Mouse (Mus musculus): ENCODE measurements around the gene Cacng7. TPM values are rescaled to one million over a fixed set of nuclear protein-coding genes. Genes with fewer than 3 reads are reported as not detected.

The Cacng7 gene
- total RNA-seq (2023) = not detected

DNA sequence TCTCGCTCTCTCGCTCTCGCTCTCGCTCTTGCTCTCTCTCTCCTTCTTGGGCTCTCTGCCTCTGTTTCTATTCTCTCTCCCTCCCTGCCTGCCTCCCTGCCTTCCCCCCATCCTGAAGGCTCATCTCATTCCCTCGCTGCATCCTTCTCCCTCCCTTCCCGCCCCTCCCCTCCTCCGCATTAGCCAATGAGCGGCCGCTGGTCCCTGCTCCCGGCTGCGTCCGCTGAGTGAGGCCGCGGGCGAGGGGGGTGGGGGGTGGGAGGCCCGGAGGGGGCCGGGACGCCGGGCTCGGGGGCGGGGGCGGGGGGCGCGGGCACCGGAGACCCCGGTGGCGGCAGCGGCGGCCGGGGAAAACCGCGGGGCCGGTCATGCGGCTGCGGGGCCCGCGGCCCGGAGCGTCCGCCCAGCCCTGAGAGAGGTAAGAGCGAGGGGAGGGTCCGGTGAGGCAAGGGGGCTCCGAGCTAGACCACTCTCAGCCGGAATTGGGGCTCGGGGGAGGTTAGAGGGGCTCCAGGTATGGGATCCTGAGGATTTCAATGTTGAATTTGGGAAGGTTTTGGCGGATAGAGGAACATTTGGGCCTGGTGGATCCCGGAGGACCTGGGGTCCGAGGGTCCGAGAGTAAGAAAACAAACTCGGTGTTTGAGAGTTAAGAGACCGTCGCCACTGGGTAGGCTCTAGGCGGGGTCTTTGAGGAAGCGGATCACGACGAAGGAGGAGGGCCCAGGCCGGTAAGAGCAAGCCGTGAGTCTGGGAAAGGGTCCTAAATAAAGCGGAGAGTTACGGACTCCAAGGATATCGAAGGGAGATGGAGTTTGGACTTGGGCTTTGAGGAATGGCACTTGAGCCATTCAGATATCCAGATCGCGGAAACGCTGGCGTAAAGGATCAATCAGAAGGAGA, at the start of gene Cacng7:
TSS of gene Cacng7 (plus strand) at position 337 of the 903 bp plus-strand sequence.

DNA sequence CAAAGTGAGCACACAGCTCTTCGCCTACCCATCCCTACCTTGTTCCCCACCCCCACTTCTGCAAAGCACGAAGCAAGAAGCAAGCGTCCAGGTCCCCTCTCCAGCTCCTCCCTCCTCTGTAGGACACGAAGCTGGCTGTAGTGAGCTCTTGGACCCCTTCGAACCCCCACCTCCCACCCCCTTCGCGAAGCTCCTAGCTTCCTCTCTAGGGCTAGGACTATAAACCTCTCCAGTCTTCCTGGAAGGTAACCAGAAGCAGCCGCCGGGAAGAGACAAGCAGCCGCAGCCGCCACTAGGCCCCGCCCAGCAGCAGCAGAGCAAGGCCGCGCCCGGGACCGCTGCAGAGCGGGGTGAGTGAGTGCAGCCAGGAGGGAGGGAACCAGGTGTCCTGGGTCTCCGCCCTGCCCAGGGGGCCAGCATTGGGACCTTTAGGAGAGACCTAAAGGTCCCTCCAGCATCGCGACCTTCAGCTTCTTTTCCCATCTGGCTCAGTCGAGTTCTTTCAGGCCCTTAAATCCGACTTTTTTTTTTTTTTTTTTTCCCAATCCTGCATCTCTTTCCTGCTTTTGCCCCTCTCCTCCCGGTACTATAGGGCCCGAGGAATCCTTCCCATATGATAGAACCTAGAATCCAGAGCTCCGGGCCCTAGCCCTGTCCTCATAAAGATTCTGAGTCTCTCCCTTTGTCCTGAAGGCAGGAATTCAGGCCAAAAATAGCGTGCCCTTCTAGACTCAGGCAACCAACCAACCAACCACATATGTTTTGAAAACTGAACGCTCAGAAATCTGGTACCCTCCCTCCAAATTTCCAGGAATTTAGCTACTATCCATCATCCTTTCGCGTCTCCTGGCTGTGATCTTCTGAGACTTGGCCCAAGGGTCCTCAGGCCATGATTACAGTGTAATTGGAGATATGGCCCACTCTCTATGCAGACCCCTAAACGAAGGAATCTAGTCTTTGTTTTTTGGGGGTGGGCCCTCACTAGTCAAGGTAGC, 43.5 kb upstream of the Cacng7 start, which contains the start of the genes Myadm and Prkcg:
TSS of gene Myadm (plus strand) at position 105 of the 995 bp plus-strand sequence.
TSS of gene Prkcg (plus strand) at position 204 of the 995 bp plus-strand sequence.

DNA sequence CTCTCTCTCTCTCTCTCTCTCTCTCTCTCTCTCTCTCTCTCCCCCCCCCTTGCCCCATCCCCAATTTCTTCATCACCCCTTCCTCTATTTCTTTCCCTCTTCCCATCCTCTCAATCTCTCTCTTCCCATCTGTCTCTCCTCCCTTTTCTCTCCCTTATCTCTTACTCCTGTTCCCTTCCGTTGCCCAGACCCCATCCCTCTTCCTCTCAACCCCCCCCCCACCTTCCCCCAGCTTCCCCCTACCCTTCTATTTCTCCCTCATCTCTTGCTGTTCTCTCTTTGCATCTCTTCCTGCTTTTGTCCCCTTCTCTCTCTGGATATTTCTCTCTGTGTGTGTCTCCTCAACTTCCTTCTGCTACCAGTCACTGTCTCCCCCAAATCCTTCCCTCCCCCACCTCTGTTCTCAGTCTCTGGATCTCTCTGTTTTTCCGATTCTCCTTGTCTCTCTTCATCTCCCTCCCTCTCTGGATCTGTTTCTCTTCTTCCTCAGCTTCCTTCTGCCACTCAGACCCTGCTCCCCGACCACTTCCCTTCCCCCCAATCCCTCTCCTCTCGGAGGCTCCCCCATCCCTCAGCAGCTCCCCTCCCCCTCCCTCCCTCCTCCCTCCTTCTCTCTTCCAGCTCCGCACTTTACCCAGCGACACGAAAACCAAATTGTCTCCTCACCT, 57.8 kb downstream of the Cacng7 start, which contains the start of gene Cacng8:
TSS of gene Cacng8 (plus strand) at position 271 of the 668 bp plus-strand sequence.

Other genes with a start within 250 kb of the Cacng7 start
- not detected for gene AU018091, start 163.8 kb upstream of the Cacng7 start, total RNA-seq (2023)
- gene Nlrp12, start 83.2 kb upstream of the Cacng7 start, total RNA-seq (2023) = not detected
- gene Myadm, start 43.9 kb upstream of the Cacng7 start, total RNA-seq (2023) = 1 to 10 TPM; 6.0 to 6.3 TPM
- gene Prkcg, start 43.8 kb upstream of the Cacng7 start, total RNA-seq (2023) = 1 to 10 TPM in 1 of 2 experiments, under 1 TPM in 1; 0.41 to 1.3 TPM
- not detected for gene Cacng8, start 57.7 kb downstream of the Cacng7 start, total RNA-seq (2023)
- gene Cacng6, start 91.2 kb downstream of the Cacng7 start, total RNA-seq (2023) = not detected
- gene Tarm1, start 169.7 kb downstream of the Cacng7 start, total RNA-seq (2023) = not detected